Mouse (Mus musculus): ENCODE data around the gene Zmym4.
A peak's percentile ranks its signal among the peaks of the same experiment; 100 is the strongest.

Gene Zmym4

DNA sequence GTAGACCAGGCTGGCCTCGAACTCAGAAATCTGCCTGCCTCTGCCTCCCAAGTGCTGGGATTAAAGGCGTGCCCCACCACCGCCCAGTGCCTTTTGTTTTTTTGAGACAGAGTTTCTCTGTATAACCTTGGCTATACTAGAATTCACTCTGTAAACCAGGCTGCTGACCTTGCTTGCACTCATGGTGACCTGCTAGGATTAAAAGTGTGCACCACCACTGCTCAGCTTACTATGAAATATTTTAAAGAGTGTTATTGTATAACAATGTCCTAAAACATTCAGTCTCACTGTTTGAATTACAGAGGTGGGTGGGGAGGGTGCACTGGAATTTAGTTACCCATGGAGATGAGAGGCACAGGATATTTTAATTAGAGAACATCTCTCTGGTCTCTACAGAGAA lies 25.1 kb downstream of the Zmym4 start:
- DNase-seq (ENCODE audit: low spot score in 2 of 2) = no peak

DNA sequence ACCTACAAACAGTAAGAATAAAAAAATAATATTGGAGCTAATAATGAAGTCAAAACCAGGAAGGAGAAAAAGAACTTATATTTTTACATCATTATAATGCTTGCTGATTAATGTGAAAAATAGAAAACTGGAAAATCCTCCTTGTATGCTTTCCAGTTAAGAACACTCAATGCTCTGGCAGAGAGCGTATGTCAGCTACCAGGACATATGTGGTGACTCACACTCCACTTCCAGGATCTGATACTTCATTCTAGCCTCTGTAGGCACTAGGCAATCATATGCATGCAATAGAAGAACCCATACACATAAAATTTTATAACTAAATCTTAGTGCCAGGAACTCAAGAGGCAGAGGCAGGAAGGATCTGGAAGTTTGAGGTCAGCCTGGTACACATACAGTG lies 40.2 kb downstream of the Zmym4 start:
- DNase-seq (ENCODE audit: low spot score in 2 of 2) = no peak

DNA sequence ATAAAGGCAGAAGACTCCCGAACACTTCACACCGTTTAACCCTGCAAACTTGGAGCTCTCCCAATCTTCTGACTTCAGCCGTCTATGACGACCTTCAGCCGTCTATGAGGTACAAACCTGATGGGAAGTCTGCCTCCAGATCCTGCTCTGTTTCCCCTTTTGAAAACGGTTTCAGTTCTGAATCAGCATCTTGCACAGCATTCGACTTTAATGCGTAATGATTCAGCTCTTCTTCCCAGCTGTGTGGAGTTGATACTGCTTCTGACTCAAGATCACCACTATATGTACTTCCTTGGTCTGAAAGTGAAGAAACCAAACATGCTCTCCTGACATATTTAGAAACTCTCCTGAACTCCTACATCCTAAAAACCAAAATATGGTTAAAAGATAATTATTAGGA lies 78.1 kb downstream of the Zmym4 start:
- no peak for DNase-seq (ENCODE audit: low spot score in 2 of 2)

DNA sequence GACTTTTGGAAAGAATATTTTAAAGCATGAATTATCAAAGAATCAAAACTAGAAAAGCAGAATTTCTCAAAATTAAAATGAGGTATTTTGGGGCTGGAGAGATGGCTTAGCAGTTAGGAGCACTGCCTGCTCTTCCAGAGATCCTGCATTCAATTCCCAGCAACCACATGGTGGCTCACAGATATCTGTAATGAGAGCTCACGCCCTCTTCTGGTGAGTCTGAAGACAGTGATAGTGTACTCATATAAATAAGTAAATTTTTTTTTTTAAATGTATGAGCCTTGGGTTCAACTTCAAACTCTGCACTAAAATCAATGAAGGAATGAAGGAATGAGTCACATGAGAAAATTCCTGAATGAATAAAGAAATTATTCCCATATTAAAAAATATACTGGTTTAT lies 82.0 kb downstream of the Zmym4 start:
- DNase-seq (ENCODE audit: low spot score in 2 of 2) = no peak

DNA sequence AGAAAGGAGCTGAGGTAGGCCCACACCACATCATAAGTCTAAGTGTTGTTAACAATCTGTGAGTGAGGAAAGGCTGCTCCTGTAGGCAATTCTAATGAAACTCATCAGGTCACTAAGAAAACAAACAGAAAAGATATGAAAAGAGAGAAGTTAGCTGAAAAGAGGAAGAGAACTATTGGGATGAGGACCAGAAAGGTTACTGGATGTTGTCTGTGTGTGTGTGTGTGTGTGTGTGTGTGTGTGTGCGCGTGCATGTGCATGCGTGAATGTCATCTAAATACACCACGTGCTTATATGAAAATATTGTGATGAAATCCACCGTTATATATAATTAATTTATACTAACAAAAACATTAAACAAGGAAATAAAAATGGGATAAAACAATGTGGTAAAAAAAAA lies 84.3 kb downstream of the Zmym4 start:
- no peak for DNase-seq (ENCODE audit: low spot score in 2 of 2)

DNA sequence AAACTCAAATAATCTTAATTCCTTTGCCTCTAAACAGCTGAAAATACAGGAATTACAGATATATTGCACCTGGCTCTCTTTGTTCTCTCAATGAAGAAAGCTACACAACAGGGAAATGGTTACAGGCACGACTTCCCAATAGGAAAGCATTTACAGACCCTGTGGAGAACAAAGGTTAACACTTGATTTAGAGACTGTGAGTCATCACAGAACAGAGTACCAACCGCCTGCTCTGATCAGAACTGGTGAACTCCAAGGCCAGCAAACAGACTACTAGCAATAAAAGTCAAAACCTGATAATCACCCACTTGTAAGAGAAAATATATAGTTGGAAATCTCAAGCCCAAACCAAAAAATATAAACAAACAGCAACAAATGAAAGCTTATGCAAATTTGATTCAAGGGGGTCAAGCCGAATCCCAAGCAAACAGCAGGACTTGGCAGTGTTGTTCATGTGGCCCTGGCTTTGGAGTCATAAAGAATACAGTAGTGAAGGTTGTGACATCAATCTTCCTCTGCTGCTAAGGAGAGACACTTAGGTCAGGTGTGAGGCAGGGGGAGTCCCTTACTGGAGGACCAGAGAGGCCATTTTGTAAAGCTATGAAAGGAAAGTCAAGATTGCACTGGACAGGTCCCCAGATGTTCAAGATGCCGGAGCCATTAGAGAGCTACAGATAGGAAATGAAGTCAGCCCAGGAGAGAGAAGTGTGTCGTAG lies 88.2 kb downstream of the Zmym4 start:
- DNase-seq (ENCODE audit: low spot score in 2 of 2) = no peak

DNA sequence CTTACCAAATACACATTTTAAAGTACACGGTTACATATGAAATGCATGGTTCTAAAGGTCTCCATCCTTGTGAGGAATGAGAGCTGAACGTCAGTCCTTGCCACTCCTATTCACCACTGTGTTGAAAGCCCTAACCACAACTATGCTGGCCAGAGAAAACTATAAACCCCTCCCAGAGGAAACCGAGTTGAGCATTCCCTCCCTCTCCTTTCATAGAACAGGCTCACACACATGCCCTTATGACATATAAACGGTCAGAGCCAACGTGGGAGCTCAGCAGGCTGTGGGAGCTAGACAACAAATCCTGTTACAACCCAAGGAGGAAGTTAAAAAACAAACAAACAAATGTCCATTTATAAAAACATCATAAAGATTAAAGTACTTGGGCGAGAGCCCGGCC lies 95.2 kb downstream of the Zmym4 start:
- no peak for DNase-seq (ENCODE audit: low spot score in 2 of 2)

DNA sequence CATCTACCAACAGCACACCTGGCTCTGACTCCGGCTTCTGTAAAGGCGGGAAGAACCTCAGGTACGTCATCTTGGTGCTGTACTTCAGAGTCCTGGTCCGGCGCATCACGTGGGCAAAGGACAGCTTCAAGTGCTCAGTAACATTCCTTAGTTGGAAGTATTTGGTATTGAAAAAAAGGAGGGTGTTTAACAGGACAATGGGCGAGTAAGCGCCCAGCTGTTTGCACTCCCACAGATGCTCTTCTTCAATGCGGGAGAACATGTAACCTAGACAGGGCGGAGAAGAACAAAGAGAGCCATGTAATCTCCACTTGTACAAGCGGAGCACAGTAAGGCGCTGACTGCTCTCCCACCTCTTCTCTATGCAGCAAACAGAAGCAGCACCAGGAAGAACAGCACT lies 99.2 kb downstream of the Zmym4 start:
- DNase-seq (ENCODE audit: low spot score in 2 of 2) = no peak

DNA sequence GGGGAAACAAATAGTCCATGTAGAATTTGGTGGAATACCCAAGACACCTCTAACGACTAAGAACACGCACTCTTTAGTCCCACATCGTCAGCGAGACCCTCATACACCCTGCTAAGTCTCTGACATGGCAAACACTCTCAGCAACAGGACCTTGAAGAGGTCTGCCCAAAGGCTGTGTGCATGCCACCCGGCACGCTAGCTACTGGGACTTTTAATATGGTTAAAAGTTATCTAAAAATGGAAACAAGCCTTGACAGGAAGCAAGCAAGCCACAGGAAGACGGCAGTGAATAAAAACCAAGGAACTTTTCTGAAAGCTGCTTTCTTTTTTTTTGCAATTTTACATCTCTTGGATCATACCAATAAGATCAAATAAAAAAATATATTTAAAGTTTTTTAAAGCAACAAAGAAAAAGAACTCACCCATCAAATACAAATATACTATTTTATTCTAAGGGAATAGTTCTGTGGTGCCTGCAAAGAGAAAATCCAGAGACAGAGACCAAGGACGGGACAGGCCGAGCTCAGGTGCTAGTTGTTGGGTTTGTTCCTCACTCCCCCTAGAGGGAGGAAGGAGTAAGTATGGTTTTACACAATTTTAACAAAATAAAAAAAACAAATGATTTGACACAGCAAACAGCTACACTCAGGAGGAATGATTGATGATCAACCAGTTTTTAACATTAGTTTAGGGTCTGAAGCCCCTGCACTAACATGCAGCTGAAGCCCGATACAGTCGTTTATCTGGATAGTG lies 106.2 kb downstream of the Zmym4 start:
- no peak for DNase-seq (ENCODE audit: low spot score in 2 of 2)

DNA sequence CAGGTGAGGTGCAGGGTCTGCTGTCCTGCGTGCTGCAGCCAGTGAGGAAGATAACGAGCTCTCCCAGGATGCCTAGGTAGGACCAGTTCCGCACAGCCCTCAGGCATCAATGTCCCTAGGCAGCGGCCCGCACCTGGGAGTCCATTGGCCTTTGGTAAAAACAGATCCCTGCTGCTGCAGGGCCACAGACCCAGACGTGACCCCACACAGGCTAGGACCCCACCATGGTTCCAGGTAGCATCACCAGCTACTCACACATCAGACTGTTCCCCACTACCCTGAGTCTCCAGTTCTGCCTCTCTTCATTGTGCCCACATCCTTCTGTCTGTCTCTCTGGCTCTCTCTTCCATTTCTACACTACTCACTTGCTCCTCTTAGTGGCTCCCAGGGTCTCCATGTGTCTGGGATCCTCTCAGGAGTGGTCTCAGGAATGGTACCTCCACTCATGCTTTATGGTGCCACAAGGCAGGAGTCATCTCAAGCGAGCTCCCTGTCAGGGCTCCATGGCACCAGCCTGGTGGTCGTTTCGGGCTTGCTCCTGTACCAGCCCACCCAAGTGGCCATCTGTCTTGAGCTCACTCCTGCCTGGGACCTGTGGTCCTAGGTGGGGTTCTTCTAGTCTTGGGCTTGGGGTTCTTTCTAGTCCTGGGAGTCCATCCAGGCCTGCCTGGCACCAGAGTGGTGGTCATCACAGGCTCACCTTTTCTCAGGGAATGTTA lies 107.5 kb downstream of the Zmym4 start:
- no peak for DNase-seq (ENCODE audit: low spot score in 2 of 2)

DNA sequence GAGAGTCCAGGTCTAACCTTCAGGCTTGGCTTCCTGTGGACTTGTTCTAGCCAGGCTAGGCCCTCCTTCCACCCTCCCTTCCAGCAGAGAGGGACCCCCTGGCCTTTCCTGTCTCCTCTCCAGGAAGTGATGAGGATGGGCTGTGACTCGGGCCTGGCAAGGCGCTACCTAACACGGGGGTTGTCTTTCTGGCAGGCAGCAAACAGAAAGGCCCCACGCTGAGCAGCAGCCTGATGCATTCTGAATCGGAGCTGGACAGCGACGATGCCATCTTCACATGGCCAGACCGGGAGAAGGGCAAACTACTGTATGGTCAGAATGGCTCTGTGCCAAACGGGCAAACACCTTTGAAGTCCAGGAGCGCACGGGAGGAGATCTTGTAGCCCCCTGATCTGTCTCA lies 115.0 kb downstream of the Zmym4 start:
- DNase-seq (ENCODE audit: low spot score in 2 of 2) = no peak

DNA sequence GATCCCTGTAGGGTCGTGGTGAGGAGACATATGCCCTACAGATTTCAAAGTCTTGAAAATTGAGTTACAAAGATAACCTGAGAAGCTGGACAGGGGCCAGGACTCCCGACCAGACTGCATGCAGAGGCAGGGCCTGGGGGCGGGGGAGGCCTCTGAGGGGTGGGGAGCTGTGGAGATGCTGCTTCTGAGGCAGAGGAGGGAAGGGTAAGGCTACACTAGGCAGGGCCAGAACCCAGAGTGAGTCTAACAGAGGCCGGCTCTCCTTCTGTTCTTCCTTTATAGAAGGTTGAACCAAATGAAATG lies 117.2 kb downstream of the Zmym4 start:
- no peak for DNase-seq (ENCODE audit: low spot score in 2 of 2)

DNA sequence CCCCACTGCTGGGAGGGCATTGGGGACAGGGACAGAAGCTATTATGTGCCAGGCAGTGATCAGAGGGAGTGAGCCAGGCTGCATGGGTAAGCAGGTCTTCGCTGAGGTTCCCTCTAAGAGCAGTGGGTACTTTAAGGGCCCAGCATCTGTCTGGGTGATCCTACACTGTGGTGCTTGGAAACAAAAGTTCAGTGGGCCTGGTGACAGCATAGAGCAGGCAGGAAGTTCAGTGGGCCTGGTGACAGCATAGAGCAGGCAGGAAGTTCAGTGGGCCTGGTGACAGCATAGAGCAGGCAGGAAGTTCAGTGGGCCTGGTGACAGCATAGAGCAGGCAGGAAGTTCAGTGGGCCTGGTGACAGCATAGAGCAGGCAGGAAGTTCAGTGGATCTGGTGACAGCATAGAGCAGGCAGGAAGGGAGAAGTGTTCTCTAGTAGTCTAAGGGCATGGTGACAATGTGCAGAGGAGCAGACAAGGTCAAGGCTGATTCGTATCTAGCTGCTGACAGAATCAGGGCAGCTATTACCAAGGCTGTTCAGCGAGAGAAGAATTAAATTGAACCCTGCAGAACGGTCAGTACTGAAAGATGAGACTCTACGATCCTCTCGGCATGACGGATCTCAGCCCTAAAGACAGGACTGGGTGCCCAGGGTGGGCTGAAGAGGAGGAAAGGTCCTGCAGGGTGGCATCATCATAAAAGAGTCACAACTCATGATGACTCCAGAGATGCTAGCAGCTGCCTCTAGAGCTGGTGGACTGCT lies 117.7 kb downstream of the Zmym4 start:
- no peak for DNase-seq (ENCODE audit: low spot score in 2 of 2)

DNA sequence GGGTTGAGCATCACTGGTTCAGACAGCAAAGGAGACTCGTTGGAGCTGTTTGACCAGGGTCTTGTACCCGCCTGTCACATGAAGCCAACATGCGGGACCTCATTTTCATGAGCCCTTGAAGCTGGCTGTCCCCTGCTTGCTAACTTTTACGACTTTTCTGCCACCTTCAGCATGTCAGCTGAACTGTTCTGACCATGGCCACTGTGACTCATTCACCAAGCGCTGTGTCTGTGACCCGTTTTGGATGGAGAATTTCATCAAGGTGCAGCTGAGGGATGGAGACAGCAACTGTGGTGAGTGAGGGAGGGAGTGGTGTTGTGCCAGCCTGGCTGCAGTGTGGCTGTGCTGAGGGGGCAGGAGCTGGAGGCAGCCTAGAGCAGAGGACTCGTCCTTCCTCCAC lies 121.0 kb downstream of the Zmym4 start:
- no peak for DNase-seq (ENCODE audit: low spot score in 2 of 2)

DNA sequence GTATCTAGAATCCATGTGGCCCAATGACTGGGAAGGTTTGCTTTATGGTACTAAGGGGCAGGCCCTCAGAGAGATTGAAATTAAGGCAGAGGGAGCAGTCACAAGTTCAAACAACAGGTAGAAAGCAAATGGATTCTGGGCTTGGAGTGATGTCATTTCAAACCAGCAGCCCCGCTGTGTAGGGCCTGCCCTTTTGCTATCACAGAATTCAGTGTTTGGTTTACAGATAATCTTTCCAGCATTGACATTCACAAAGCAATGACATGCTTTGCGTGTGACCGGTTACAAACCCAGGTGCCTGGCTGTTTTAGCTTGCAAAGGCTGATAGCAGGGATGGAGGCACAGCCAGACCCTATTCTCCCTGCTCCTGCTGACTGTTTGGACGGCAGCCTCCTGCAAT lies 122.3 kb downstream of the Zmym4 start:
- DNase-seq (ENCODE audit: low spot score in 2 of 2) = no peak

DNA sequence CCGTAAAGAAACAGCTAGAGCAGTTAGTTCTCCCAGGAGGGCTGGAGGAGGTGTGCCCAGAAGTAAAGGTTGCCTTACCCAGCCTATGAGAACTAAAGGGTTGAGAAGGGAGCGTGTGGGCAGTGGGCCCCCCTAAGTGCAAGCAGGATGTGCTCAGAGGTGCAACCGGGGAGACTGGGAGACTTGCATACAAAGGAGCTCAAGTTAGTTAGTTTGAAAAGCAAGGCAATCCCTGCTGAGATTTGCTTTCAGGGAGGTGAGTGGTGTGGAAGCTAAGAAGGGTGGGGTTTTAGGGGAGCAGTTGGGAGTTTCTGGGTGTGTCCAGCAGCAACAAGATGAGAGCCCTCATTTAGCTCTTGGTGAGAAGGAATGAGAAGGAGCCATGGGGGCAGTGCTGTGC lies 125.0 kb downstream of the Zmym4 start:
- DNase-seq (ENCODE audit: low spot score in 2 of 2) = no peak

DNA sequence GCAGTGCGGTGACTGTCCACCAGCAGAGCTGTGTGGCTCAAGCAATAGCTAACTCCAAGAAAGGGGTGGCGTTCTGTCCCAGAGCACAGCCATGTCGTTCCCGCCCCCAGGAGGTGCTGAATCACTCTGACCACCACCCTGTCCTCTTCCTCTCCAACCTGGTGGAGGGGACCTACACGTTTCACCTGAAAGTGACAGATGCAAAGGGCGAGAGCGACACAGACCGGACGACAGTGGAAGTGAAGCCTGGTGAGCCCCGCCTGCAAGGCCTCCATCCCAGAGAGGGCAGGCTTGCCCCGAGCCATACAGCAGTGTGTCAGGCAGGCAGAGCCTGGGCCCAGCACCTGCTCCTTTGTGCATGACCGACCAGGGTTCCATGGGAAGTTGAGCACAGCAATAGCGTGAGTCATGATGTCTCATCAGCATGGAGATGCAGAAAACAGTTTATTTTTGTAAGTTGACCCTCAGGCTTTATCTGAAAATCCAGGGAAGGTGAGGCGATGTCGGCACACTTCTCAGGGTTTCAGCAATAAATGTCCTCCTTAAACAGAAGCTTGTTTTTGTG lies 126.9 kb downstream of the Zmym4 start:
- no peak for DNase-seq (ENCODE audit: low spot score in 2 of 2)

DNA sequence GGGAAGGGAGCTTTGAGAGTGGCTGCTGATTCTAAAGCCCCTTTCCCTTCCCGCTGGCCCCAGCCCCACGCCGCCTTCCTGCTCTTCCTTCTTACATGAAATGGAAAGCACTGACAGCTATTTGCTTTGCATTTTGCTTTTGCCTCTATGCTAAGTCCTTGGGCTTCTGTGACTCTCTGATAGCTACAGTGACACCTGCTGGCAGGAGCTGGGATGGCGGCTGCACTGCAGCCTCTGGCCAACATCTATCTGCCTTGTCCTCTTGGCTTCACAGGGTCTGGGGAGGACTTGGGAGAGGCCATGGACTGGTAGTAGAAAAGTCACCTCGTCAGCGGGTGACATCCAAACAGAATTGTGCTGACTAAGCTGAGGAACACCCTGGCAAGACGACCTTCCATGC lies 128.1 kb downstream of the Zmym4 start:
- peak; percentile 93 to 94 for DNase-seq (ENCODE audit: low spot score in 2 of 2)

DNA sequence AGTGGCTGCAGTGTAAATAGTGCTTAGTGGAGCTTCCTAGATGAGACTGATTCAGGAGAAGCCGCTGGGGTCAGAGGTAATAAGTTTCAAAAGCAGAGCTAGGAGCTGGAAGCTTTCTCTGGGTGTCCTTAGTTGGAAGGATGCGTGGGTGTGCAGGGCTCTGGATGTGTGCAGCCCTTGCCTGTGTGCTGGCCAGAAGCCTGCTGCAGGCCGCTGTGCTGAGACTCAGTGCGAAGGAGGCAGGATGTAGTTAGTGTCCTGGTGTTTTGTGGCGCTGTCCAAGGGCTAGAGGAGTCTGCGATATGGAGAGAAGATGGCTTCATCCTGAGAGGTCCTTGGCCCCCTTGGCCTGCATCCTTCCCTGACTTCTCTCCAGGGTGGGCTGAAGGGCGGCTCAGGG lies 129.1 kb downstream of the Zmym4 start:
- no peak for DNase-seq (ENCODE audit: low spot score in 2 of 2)

DNA sequence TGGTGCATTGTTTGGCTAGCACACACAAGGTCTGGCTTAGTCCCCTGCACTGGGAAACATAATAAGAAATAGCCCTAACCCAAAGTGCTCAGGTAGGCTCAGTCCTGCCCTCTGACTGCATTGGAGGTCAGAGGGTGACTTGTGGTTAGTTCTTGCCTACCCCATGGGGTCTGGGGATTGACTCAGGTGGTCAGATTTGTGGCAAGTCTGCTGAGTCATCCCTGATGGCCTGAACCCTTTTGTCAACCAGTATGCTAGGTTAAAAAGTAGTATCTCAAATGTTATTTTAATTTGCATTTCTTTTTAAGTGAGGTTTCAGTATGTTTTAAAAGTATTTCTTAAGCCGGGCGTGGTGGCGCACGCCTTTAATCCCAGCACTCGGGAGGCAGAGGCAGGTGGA lies 136.8 kb downstream of the Zmym4 start:
- no peak for DNase-seq (ENCODE audit: low spot score in 2 of 2)

DNA sequence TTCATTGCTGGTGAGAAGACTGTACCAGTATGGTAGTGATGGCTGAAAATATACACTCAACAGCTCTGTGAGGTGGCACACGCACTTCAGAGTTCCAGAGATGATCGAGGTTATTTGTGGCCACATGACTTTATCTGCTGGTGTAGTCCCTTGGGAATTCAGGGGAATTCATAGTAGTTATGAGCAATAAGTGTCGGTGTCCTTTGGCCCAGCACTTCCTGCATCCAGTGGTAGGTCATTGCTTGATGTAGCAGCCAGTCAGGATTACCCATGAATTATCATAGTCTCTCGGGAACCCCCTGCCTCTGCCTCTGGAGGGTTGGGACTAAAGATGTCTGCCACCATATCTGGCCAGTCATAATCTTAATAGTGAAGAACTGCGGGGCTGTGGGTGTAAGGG lies 144.0 kb downstream of the Zmym4 start:
- no peak for DNase-seq (ENCODE audit: low spot score in 2 of 2)
